Mouse (Mus musculus): ENCODE results near the gene Zfp706. TPM values are rescaled to one million over a fixed set of nuclear protein-coding genes. Genes with fewer than 3 reads are reported as not detected.
A peak's percentile ranks its signal among the peaks of the same experiment; 100 is the strongest.

The Zfp706 gene
- polyA plus RNA-seq, 1 experiment: 34.7 TPM

GRCm38 (mm10) chr15:37031334-37032150 lies 24.0 kb upstream of the Zfp706 start:
- TF ChIP-seq CTCF (IDR thresholded peaks at IDR 0.05; ENCODE audit: extremely low read depth, insufficient read length, insufficient replicate concordance, low read depth, low read length) (no peak), POLR2A (IDR thresholded peaks at IDR 0.05; ENCODE audit: low read depth, low read length) (no peak)
- WGBS: 42% methylated on average over 6 of the region's 6 CpGs

GRCm38 (mm10) chr15:37030929-37031328 lies 23.4 kb upstream of the Zfp706 start:
- Histone ChIP-seq H3K4me3 (ENCODE audit: low read depth, low read length) (no peak overlapping the region), H3K27ac (ENCODE audit: insufficient read depth, low read depth, low read length) (peak overlapping the region; percentile 30; the same call in 1 of the 2 replicates), H3K27me3 (ENCODE audit: control insufficient read depth, insufficient read depth, low read length) (no peaks in the 10 kb centered on the region), H3K36me3 (ENCODE audit: control insufficient read depth, insufficient read depth, low read length) (no peaks in the 10 kb centered on the region), H3K4me1 (ENCODE audit: control insufficient read depth, insufficient read depth, insufficient read length, low read length) (peaks cover 5% of the 10 kb centered on the region; the same call in 1 of the 2 replicates)
- TF ChIP-seq POLR2A (IDR thresholded peaks at IDR 0.05; ENCODE audit: low read depth, low read length): no peak
- TF ChIP-seq CTCF (IDR thresholded peaks at IDR 0.05; ENCODE audit: extremely low read depth, insufficient read length, insufficient replicate concordance, low read depth, low read length): no peak
- 72% methylated on average over 3 of the region's 3 CpGs for WGBS

More at GRCm38 (mm10) chr15:37031334-37032150, 24.0 kb upstream of the Zfp706 start:
- no peaks in the 10 kb centered on the region for H3K36me3 ChIP-seq (ENCODE audit: control insufficient read depth, insufficient read depth, low read length)
- H3K27me3 ChIP-seq (ENCODE audit: control insufficient read depth, insufficient read depth, low read length): no peaks in the 10 kb centered on the region
- H3K27ac ChIP-seq (ENCODE audit: insufficient read depth, low read depth, low read length): peak overlapping the region; percentile 30; the same call in 1 of the 2 replicates
- H3K4me1 ChIP-seq (ENCODE audit: control insufficient read depth, insufficient read depth, insufficient read length, low read length): peaks cover 5% of the 10 kb centered on the region; the same call in 1 of the 2 replicates
- no peak overlapping the region for H3K4me3 ChIP-seq (ENCODE audit: low read depth, low read length)

- H3K27ac ChIP-seq (ENCODE audit: insufficient read depth, low read depth, low read length): no peak overlapping the region
- no peak overlapping the region for H3K4me3 ChIP-seq (ENCODE audit: low read depth, low read length)
- H3K4me1 ChIP-seq (ENCODE audit: control insufficient read depth, insufficient read depth, insufficient read length, low read length): no peaks in the 10 kb centered on the region
- no peaks in the 10 kb centered on the region for H3K36me3 ChIP-seq (ENCODE audit: control insufficient read depth, insufficient read depth, low read length)
- H3K27me3 ChIP-seq (ENCODE audit: control insufficient read depth, insufficient read depth, low read length): no peaks in the 10 kb centered on the region
- no peak for TF ChIP-seq POLR2A (IDR thresholded peaks at IDR 0.05; ENCODE audit: low read depth, low read length)
- no peak for TF ChIP-seq CTCF (IDR thresholded peaks at IDR 0.05; ENCODE audit: extremely low read depth, insufficient read length, insufficient replicate concordance, low read depth, low read length)
Observed at GRCm38 (mm10) chr15:37027956-37028355, 20.4 kb upstream of the Zfp706 start.

GRCm38 (mm10) chr15:37026458-37026857 lies 18.9 kb upstream of the Zfp706 start:
- H3K36me3 ChIP-seq (ENCODE audit: control insufficient read depth, insufficient read depth, low read length): no peaks in the 10 kb centered on the region
- H3K27ac ChIP-seq (ENCODE audit: insufficient read depth, low read depth, low read length): no peak overlapping the region
- no peak overlapping the region for H3K4me3 ChIP-seq (ENCODE audit: low read depth, low read length)
- WGBS: 62% methylated on average over 4 of the region's 4 CpGs
- H3K4me1 ChIP-seq (ENCODE audit: control insufficient read depth, insufficient read depth, insufficient read length, low read length): no peaks in the 10 kb centered on the region
- no peak for TF ChIP-seq CTCF (IDR thresholded peaks at IDR 0.05; ENCODE audit: extremely low read depth, insufficient read length, insufficient replicate concordance, low read depth, low read length)
- TF ChIP-seq POLR2A (IDR thresholded peaks at IDR 0.05; ENCODE audit: low read depth, low read length): no peak
- H3K27me3 ChIP-seq (ENCODE audit: control insufficient read depth, insufficient read depth, low read length): no peaks in the 10 kb centered on the region

GRCm38 (mm10) chr15:37020581-37021245 lies 13.1 kb upstream of the Zfp706 start:
- Histone ChIP-seq H3K27ac (ENCODE audit: insufficient read depth, low read depth, low read length) (no peak overlapping the region), H3K27me3 (ENCODE audit: control insufficient read depth, insufficient read depth, low read length) (no peaks in the 10 kb centered on the region), H3K36me3 (ENCODE audit: control insufficient read depth, insufficient read depth, low read length) (no peaks in the 10 kb centered on the region), H3K4me1 (ENCODE audit: control insufficient read depth, insufficient read depth, insufficient read length, low read length) (no peaks in the 10 kb centered on the region), H3K4me3 (ENCODE audit: low read depth, low read length) (no peak overlapping the region)
- TF ChIP-seq POLR2A (IDR thresholded peaks at IDR 0.05; ENCODE audit: low read depth, low read length): no peak
- TF ChIP-seq CTCF (IDR thresholded peaks at IDR 0.05; ENCODE audit: extremely low read depth, insufficient read length, insufficient replicate concordance, low read depth, low read length): no peak

GRCm38 (mm10) chr15:37019434-37019833 lies 11.9 kb upstream of the Zfp706 start:
- H3K27me3 ChIP-seq (ENCODE audit: control insufficient read depth, insufficient read depth, low read length): no peaks in the 10 kb centered on the region
- H3K4me1 ChIP-seq (ENCODE audit: control insufficient read depth, insufficient read depth, insufficient read length, low read length): no peaks in the 10 kb centered on the region
- TF ChIP-seq POLR2A (IDR thresholded peaks at IDR 0.05; ENCODE audit: low read depth, low read length) (no peak), CTCF (IDR thresholded peaks at IDR 0.05; ENCODE audit: extremely low read depth, insufficient read length, insufficient replicate concordance, low read depth, low read length) (no peak)
- H3K4me3 ChIP-seq (ENCODE audit: low read depth, low read length): no peak overlapping the region
- H3K27ac ChIP-seq (ENCODE audit: insufficient read depth, low read depth, low read length): no peak overlapping the region
- WGBS: 63% methylated on average over 3 of the region's 3 CpGs
- no peaks in the 10 kb centered on the region for H3K36me3 ChIP-seq (ENCODE audit: control insufficient read depth, insufficient read depth, low read length)

GRCm38 (mm10) chr15:37011897-37012296 lies 4.3 kb upstream of the Zfp706 start:
- no peak overlapping the region for H3K27ac ChIP-seq (ENCODE audit: insufficient read depth, low read depth, low read length)
- no peaks in the 10 kb centered on the region for H3K36me3 ChIP-seq (ENCODE audit: control insufficient read depth, insufficient read depth, low read length)
- TF ChIP-seq CTCF (IDR thresholded peaks at IDR 0.05; ENCODE audit: extremely low read depth, insufficient read length, insufficient replicate concordance, low read depth, low read length) (no peak), POLR2A (IDR thresholded peaks at IDR 0.05; ENCODE audit: low read depth, low read length) (no peak)
- 91% methylated on average over 7 of the region's 7 CpGs for WGBS
- no peak overlapping the region for H3K4me3 ChIP-seq (ENCODE audit: low read depth, low read length)
- H3K27me3 ChIP-seq (ENCODE audit: control insufficient read depth, insufficient read depth, low read length): no peaks in the 10 kb centered on the region
- no peaks in the 10 kb centered on the region for H3K4me1 ChIP-seq (ENCODE audit: control insufficient read depth, insufficient read depth, insufficient read length, low read length)

Data from small intestine, adult 2 months (tissue).